Mouse (Mus musculus) stomach, embryonic 16.5 days (tissue): ENCODE measurements around the gene Nadsyn1. TPM values are rescaled to one million over a fixed set of nuclear protein-coding genes. Genes with fewer than 3 reads are reported as not detected.

ENCODE experiments used
- ATAC-seq: fragments of 200-750 bp; cut with Nextera tagmentation; 2 replicates; pipeline ENCODE4 v1.8.0; 2017; ENCODE audit warnings: moderate number of reproducible peaks, moderate TSS enrichment; ENCODE audit not compliant: insufficient read depth, low FRiP score
- H3K27ac ChIP-seq: fragments of 300-500 bp; sonication (generic); 2 replicates; pipeline ENCODE4 v1.5.1; 2014; ENCODE audit warnings: low read length
- H3K27me3 ChIP-seq: fragments of 300-500 bp; sonication (generic); 2 replicates; pipeline ENCODE4 v1.6.1; 2014; ENCODE audit warnings: low read length, control low read depth, mixed read lengths; ENCODE audit not compliant: control insufficient read depth, insufficient read depth
- H3K36me3 ChIP-seq: fragments of 300-500 bp; sonication (generic); 2 replicates; pipeline ENCODE4 v1.6.1; 2014; ENCODE audit warnings: low read length; ENCODE audit not compliant: control insufficient read depth, insufficient read depth
- H3K4me1 ChIP-seq: fragments of 300-500 bp; sonication (generic); 2 replicates; pipeline ENCODE4 v1.6.1; 2014; ENCODE audit warnings: low read length, control low read depth, mixed read lengths; ENCODE audit not compliant: control insufficient read depth, insufficient read depth
- H3K4me2 ChIP-seq: fragments of 300-500 bp; sonication (generic); 2 replicates; pipeline ENCODE4 v1.6.1; 2014; ENCODE audit warnings: low read depth, low read length, mixed read lengths
- H3K4me3 ChIP-seq: fragments of 300-500 bp; sonication (generic); replicated peaks from 2 replicates; pipeline ENCODE4 v1.5.1; 2014; ENCODE audit warnings: mild to moderate bottlenecking, low read length
- H3K9ac ChIP-seq: fragments of 300-500 bp; sonication (generic); 2 replicates; pipeline ENCODE4 v1.6.1; 2014; ENCODE audit warnings: low read length
- H3K9me3 ChIP-seq: fragments of 300-500 bp; sonication (generic); replicated peaks from 2 replicates; pipeline ENCODE4 v1.6.1; 2016; ENCODE audit warnings: low read length, control low read depth; ENCODE audit not compliant: control insufficient read depth
- WGBS: fragments of 180-500 bp; shearing (Covaris S2); extraction: QIAGEN DNeasy Blood & Tissue Kit; methylation state at CpG from one replicate; pipeline ENCODE4 v1.1.7; 2014; 5-methylcytosine and 5-hydroxymethylcytosine counted together
- polyA plus RNA-seq: library from polyadenylated mRNA; unstranded; fragments of >200 nt; fragmentation: Nextera tagmentation; extraction: Ambion mirVana; gene quantifications from 2 replicates; pipeline ENCODE4 v1.2.1, GENCODE M21; 2015

Gene Nadsyn1
- polyA plus RNA-seq, 1 experiment from 2014 or later = 11.1 TPM

- ATAC-seq = no peak
- no peak overlapping the region for H3K4me2 ChIP-seq
- H3K4me1 ChIP-seq = peaks cover 4% of the 10 kb centered on the region; the same call in 1 of the 2 replicates
- no peaks in the 10 kb centered on the region for H3K9me3 ChIP-seq
- H3K36me3 ChIP-seq = no peaks in the 10 kb centered on the region
- H3K9ac ChIP-seq = no peak overlapping the region
- WGBS = 58% methylated on average over 3 of the region's 3 CpGs
- no peak overlapping the region for H3K4me3 ChIP-seq
- H3K27ac ChIP-seq = no peak overlapping the region
- H3K27me3 ChIP-seq = no peaks in the 10 kb centered on the region
Observed at GRCm38 (mm10) chr7:143758956-143759355, 63.7 kb downstream of the Nadsyn1 start.

- no peak overlapping the region for H3K27ac ChIP-seq
- no peak for ATAC-seq
- no peaks in the 10 kb centered on the region for H3K9me3 ChIP-seq
- peak overlapping the region; percentile 81 for H3K4me2 ChIP-seq
- peaks cover 4% of the 10 kb centered on the region; the same call in 1 of the 2 replicates for H3K4me1 ChIP-seq
- 70% methylated on average over 3 of the region's 3 CpGs for WGBS
- H3K4me3 ChIP-seq = no peak overlapping the region
- H3K36me3 ChIP-seq = no peaks in the 10 kb centered on the region
- H3K9ac ChIP-seq = no peak overlapping the region
- H3K27me3 ChIP-seq = no peaks in the 10 kb centered on the region
Observed at GRCm38 (mm10) chr7:143757696-143758095, 65.0 kb downstream of the Nadsyn1 start.

DNA sequence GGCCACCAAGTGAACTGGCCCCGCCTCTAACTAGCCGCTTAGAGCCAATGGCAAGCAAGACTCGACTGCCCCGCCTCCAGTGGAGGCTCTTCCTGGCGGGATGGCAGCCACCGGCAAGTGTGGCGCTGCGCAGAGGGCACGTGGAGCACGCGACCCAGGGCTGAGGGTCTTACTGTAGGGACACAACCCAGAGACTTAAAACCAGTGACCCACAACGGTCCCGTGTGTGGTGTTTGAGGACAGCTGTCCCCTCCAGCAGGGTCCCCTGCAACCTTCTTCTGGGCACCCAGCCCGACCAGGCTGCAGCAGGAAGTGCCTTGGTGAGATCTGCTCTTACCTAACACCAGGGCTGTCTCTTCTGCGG is 65.6 kb downstream of the Nadsyn1 start:
- peak overlapping the region; percentile 45 for H3K4me3 ChIP-seq
- no peaks in the 10 kb centered on the region for H3K27me3 ChIP-seq
- no peaks in the 10 kb centered on the region for H3K9me3 ChIP-seq
- WGBS = 2% methylated on average over 15 of the region's 15 CpGs
- H3K27ac ChIP-seq = no peak overlapping the region
- peak; percentile 82 for ATAC-seq
- H3K9ac ChIP-seq = peak overlapping the region; percentile 62
- no peaks in the 10 kb centered on the region for H3K36me3 ChIP-seq
- H3K4me1 ChIP-seq = peaks cover 4% of the 10 kb centered on the region; the same call in 1 of the 2 replicates
- H3K4me2 ChIP-seq = peak overlapping the region; percentile 81

DNA sequence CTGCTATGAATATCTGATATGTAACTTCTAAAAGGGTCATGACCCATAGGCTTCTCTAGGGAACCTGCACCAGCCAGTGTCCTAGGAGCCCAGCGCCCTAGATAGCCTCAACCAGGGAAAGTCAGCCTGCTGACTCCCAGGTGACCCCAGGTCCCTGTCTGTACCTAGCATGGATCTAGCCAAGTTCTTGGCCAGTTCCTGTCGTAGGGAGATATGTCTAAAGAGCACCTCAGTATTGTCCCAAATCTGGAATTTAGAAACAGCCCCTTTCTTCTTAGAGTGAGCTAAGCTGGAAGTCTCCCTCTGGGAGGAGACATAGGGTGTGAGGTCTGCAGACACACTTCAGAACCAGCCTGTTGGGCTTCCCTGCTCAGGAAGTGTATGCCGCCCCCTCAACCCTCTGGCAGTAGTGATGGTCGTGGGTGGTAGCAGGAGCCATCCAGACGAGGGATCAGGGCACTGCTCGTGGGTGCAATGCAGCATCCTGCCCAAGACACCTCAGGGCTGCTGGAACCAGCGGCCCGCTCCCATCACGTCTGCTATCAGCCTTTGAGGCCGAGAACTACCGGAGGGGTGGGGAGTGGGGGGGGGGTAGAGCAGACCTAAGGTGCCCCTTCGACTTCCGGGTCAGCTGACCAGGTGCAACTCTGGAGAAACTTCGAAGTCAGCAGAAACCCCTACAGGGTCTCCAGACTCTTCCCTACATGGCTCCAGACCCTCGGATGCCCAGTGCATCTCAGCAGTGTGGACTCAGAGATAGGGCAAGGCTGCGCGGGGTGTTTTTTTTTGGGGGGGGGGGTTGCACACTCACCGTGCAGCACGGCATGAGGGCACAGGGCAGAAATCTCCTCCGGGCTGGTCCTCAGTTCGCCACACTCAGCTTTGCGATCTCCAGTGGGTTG is 66.3 kb downstream of the Nadsyn1 start, which contains the start of gene Osbpl5:
Osbpl5 (minus strand) TSS at position 861 of the 902 bp plus-strand sequence.
- Histone ChIP-seq H3K27me3 (no peaks in the 10 kb centered on the region), H3K4me3 (peak within 1 kb of the TSS; percentile 45), H3K4me2 (peak within 1 kb of the TSS; percentile 81), H3K27ac (no peak within 1 kb of the TSS), H3K9me3 (no peaks in the 10 kb centered on the region), H3K9ac (peak within 1 kb of the TSS; percentile 62), H3K4me1 (peaks cover 4% of the 10 kb centered on the region; the same call in 1 of the 2 replicates), H3K36me3 (no peaks in the 10 kb centered on the region)
- ATAC-seq = no peak; the same call in 1 of the 2 replicates
- 20% methylated on average over 22 of the region's 22 CpGs for WGBS

- Histone ChIP-seq H3K27ac (no peak overlapping the region), H3K4me3 (no peak overlapping the region), H3K9ac (no peak overlapping the region), H3K27me3 (no peaks in the 10 kb centered on the region), H3K9me3 (no peaks in the 10 kb centered on the region), H3K36me3 (no peaks in the 10 kb centered on the region), H3K4me2 (no peak overlapping the region), H3K4me1 (peaks cover 4% of the 10 kb centered on the region; the same call in 1 of the 2 replicates)
- no peak for ATAC-seq
- WGBS = 76% methylated on average over 9 of the region's 9 CpGs
Observed at GRCm38 (mm10) chr7:143755357-143756124, 67.1 kb downstream of the Nadsyn1 start.

DNA sequence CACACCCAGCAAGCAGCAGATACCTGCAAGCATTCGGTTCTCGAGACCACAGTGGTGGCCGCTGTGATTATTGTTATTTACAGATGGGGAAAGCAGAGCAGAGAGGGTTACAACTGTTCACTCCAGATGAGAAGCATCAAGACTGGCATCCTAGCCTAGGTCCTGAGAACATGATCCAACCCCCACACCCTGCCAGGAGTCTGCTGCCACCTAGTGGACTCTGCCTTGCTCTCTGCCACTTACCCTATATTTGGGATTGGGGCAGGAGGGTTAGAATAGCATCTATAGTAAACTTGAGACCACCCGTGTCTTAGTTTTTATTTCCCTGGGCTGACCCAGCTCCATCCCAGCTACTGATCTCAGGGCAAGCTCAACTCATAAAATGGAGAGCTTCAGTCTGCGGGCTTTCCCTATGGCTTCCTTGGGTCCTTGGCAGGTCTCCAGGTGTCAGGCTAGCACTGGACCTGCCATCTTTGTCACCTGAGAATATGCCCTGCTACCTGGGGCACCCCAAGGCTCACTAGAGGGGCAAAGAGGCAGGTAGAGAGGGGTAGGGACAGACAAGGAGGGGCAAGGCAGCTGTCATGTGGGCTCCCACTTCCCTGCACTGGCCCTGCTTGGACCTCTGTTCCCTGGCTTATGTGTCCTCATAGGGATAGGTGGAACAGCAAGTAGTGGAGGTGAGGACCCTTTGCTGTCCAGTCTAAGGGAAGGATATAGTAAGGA is 68.5 kb downstream of the Nadsyn1 start:
- no peak overlapping the region for H3K4me2 ChIP-seq
- H3K36me3 ChIP-seq = no peaks in the 10 kb centered on the region
- no peak for ATAC-seq
- no peaks in the 10 kb centered on the region for H3K27me3 ChIP-seq
- no peaks in the 10 kb centered on the region for H3K9me3 ChIP-seq
- no peak overlapping the region for H3K27ac ChIP-seq
- WGBS = 35% methylated on average over 5 of the region's 5 CpGs
- peaks cover 4% of the 10 kb centered on the region; the same call in 1 of the 2 replicates for H3K4me1 ChIP-seq
- H3K9ac ChIP-seq = no peak overlapping the region
- H3K4me3 ChIP-seq = no peak overlapping the region

- Histone ChIP-seq H3K4me3 (no peak overlapping the region), H3K27ac (no peak overlapping the region), H3K27me3 (no peaks in the 10 kb centered on the region), H3K9ac (no peak overlapping the region), H3K9me3 (no peaks in the 10 kb centered on the region), H3K4me1 (peaks cover 6% of the 10 kb centered on the region; the same call in 1 of the 2 replicates), H3K4me2 (no peak overlapping the region), H3K36me3 (no peaks in the 10 kb centered on the region)
- ATAC-seq = no peak
- WGBS = 71% methylated on average over 3 of the region's 3 CpGs
Observed at GRCm38 (mm10) chr7:143752606-143753005, 70.0 kb downstream of the Nadsyn1 start.

DNA sequence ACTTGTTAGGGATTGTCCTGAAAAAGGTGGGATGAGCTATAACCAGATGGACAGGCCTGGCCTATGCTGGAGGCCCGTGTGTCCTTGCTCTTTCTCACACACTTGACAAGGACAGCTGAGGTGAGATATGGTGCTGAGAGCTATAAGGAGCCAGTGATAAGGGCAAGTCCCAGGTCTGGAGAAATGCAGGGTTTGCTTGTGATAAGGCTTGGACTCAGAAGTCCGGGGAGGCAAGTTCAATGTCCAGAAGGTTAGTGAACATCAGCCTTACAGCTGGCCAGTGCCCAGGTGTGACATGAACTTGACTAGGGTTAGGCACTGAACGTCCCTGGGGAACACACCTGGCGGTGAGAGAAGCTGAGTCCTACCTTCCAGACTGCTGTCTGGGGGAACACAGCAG is 70.6 kb downstream of the Nadsyn1 start:
- no peak for ATAC-seq
- H3K36me3 ChIP-seq = no peaks in the 10 kb centered on the region
- no peaks in the 10 kb centered on the region for H3K9me3 ChIP-seq
- no peak overlapping the region for H3K27ac ChIP-seq
- WGBS = 53% methylated on average over 4 of the region's 4 CpGs
- H3K4me2 ChIP-seq = no peak overlapping the region
- H3K27me3 ChIP-seq = no peaks in the 10 kb centered on the region
- H3K9ac ChIP-seq = no peak overlapping the region
- H3K4me3 ChIP-seq = no peak overlapping the region
- H3K4me1 ChIP-seq = peaks cover 6% of the 10 kb centered on the region; the same call in 1 of the 2 replicates
